Mouse (Mus musculus) G1E-ER4 (cell line): ENCODE measurements around the gene Cpt1b. TPM values are rescaled to one million over a fixed set of nuclear protein-coding genes. Genes with fewer than 3 reads are reported as not detected.

Experiments used
- GATA1 ChIP-seq: IDR thresholded peaks from one replicate; pipeline ENCODE4 v1.8.0; 2012; ENCODE audit warnings: low read length, inconsistent platforms
- polyA plus RNA-seq: library from polyadenylated mRNA; stranded (reverse); fragments of >175 nt; gene quantifications from 2 replicates; pipeline ENCODE4 v1.2.3, GENCODE M21; 2012

Cpt1b gene
- polyA plus RNA-seq, 1 experiment = 0.41 TPM

- no peak for TF ChIP-seq GATA1
Observed at GRCm38 (mm10) chr15:89453865-89454478, 28.3 kb upstream of the Cpt1b start, which contains the start of gene Mapk8ip2. Gene Mapk8ip2, plus strand, starts transcription at chr15:89453913.

DNA sequence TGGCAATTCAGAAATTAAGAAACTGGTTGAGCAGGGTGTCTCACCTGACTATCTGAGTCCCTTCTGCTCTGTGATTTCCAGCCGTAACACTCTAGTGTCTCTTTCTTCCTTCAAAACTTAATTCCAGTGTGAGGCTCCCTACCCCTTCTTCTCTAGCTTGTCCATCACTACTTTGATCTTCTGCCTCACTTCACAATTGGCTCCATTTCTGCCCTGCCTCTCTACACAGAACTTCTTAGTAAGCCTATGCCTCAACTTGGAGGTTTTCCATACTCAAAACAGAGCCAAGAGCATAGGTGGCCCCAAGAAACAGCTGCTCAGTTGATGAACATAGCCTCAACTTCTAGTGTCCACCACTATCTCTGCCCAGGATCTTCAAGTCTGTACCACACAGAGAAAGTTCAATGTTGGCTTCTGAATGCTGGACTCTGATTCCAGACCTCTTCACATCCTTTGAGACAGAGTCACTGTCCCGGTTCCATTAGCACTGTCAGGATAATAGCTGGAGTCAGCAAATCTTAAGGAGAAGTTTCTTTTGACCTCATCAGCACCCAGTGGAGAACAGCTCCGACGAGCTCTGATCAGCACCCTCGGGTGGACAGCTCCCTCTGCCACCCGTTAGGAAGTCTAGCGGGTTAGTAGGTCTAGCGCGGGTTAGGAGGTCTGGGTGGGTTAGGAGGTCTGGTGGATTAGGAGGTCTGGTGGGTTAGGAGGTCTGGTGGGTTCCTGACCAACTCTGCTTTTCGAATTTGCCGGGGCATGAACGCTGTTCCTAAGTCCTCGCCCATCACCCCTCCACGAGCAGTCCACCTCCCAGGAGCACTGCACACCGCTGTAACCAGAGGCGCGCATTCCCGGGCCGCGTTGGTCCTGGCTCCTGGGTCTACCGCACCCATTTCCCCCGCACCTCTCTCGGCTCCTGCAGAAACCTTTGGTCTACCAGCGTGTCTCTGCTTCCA, 27.5 kb upstream of the Cpt1b start:
- TF ChIP-seq GATA1 = no peak

GRCm38 (mm10) chr15:89442486-89443070, 16.9 kb upstream of the Cpt1b start:
- TF ChIP-seq GATA1 = no peak

DNA sequence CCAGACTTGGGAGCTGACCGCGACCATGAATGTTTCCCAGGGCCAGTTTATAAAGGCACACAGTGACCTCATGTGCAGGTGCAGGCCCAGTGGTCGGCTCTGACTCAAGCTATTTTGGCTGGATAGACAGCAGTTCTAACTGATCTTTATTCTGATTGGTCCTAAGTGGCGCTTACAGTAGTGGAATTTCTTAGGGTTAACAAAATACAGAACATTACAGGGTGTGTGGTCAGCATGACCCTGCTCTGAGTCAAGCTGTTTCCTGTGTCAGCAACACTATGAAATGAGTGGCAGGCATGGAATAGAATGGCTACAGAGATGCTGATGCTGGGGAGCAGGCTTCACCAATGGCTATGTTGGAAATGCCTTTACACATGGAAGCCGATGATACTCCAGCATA, 10.2 kb upstream of the Cpt1b start:
- no peak for TF ChIP-seq GATA1

DNA sequence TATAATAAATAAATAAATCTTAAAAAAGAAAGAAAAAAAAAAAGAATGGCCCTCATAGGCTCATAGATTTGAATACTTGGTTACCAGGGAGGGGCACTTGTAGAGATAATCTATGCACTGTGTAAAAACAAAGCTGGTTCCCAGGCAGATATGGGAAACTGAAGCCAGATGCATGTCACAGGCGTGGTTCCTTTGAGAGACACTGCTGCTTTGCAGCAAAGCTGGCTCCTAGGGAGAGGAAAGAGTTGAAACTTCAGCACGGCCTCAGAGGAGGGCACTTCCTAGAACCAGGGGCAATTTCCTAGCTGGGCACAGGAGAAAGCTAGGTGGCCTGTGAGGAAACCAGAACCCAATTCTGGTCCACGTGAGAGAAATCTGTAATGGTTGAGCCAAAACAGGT, 8.5 kb upstream of the Cpt1b start:
- no peak for TF ChIP-seq GATA1

DNA sequence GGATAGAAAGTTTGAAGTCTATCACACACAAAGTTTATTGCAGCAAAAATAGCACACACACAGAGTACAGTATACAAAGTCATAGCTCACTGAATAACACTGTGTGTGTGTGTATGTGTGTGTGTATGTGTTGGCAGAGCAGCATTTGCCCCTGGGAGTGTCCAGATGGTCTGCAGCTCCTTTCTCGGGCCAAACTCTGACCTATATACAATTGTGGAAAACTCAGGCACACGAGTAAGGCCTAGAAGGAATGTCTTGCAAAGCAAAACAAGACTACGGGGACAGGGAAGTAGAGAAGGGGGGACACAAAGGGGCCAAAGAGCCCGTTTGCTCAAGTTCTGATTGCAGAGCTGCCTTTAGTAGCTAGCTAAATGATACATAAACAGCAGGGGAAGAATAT, 7.3 kb upstream of the Cpt1b start:
- no peak for TF ChIP-seq GATA1

DNA sequence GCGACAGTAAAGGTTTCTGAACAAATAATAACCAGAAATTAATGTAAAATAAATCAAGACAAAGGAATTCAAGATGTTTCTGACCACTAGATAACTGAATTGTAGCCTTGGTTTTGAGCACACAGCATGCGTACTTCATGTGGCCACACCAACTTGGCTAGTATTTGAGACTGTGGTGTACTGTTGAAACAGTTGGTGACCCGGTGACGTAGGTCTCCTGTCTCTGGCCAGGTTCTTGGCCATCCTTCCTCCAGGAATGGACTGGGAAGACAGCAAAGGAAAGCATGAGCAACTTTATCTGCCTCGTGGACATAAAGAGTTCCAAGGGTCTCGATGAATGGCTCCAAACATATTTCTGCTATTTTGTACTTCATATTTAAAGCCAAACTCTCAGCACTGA, 6.1 kb upstream of the Cpt1b start:
- no peak for TF ChIP-seq GATA1

GRCm38 (mm10) chr15:89431271-89431670, 5.6 kb upstream of the Cpt1b start:
- TF ChIP-seq GATA1 = no peak

GRCm38 (mm10) chr15:89430341-89430740, 4.7 kb upstream of the Cpt1b start:
- TF ChIP-seq GATA1 = no peak

DNA sequence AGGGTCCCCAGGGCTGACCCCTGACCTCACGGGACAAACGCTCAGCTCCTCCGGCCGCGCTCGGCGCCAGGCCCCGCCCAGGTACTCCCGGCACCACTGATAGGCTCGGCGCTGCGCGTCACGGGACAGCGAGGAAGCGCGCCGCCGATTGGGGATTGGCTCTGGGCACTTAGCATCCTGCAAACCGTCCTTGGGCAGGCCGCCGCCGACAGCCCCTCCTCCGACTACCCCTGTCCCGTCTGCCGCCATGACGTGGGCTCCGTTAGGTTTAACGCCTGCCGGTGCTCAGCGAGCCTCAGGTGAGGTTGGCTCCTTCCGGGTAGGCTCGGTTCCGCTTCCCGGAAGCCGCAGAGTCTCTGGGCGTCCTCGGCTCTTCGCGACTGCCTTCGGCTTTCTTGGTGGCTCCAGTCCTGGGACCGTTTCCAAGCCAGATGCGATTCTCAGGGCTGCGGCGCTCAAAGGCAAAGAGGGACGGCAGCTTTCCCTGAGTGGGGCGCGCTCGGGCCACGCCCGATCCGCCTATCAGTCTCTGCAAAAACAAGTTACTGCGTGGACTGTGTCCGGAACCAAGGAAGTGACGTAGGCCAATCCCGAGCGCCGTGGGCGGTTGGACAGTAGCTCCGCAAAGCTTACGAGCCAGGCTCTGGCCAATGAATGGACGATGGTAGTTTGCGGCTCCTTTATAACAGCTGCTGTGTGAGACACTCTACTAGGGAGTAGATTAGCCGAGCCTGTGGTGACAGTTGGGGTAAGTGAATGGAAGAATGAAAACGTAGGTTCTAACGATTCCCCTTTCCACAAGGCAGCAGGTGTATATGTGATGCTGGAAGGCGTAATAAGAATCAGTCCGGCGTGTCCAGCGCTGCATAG, 3.9 kb upstream of the Cpt1b start, which contains the start of the genes C730034F03Rik, Gm44502 and Chkb:
Gene C730034F03Rik, plus strand, starts transcription at position 238 of the 870 bp plus-strand sequence.
Gene Gm44502, minus strand, starts transcription at position 345 of the 870 bp plus-strand sequence.
Gene Chkb, minus strand, starts transcription at position 557 of the 870 bp plus-strand sequence.
- no peak for TF ChIP-seq GATA1

GRCm38 (mm10) chr15:89428821-89429351, 3.2 kb upstream of the Cpt1b start:
- TF ChIP-seq GATA1 = no peak

GRCm38 (mm10) chr15:89428136-89428790, 2.6 kb upstream of the Cpt1b start:
- no peak for TF ChIP-seq GATA1

DNA sequence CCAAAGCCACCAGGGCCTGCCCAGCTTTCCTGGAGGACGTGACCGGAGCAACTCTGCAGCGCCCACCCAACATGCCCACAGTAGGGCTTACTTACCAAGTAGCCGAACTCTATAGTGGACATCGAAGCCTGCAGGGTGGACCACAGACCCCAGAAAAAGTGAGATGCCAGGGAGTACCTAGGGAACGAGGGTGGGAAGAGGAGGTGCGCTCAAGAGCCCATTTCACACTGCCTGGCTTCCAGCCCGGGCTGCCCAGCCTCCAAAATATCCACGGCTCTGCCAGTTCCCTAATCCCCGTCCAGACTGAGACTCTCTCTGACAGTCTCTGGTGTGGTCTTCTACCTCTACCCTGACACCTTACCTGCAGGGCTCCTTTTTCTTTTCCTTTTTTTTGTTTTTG, 1.1 kb upstream of the Cpt1b start:
- no peak for TF ChIP-seq GATA1

DNA sequence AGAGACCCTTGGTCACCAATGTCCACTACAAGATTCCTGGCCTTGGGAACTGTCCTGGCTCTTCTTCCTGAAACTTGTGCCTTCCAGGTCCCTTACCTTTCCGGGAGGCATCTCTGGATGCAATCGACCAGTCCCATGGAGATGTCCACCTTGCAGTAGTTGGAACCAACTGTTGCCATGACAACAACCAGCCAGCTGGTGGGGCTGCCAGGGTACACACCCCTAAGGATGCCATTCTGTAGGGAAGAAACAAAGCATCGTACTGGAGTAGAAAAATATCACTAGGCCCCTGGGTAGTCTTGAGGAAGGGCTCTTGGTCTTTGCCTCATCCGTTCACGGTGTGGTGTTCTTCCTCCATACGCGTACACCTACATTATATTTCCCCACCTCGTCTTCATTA, 1.0 kb downstream of the Cpt1b start:
- no peak for TF ChIP-seq GATA1
